ENCODE assay signal across 19 mouse cellular contexts in the genomic region with DNA sequence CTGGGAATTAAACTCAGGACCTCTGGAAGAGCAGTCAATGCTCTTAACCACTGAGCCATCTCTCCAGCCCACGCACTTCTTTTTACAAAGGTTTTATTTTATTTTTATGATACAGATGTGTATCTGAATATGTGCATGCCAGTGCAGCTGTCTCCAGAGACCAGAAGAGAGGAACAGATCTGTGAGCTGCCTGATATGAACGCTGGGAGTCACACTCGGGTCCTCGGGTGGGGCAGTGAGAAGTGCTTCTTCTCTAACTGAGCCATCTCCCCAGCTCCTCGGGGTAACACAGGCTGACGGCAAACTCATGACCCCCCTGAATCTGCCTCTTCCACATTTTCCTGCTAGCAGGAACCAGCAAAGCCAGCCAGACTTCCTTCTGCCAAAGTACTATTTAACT. TPM values are rescaled to one million over a fixed set of nuclear protein-coding genes. Genes with fewer than 3 reads are reported as not detected.
"Had no signal": no experiment of that assay in that cellular context is flagged by ENCODE, and none has a peak within 500 bp of the region (broad histone marks: within the 10 kb centered on the region; RNA-seq: fewer than 3 reads in every experiment).

No protein-coding gene starts in this region.

- H3K9me3 ChIP-seq: midbrain, embryonic 10.5 days; midbrain, embryonic 12.5 days; midbrain, embryonic 15.5 days; neural tube, embryonic 12.5 days; stomach, embryonic 15.5 days had no signal

- ATAC-seq: midbrain, embryonic 15.5 days had no signal

- H3K36me3 ChIP-seq: midbrain, embryonic 10.5 days; midbrain, embryonic 12.5 days; midbrain, embryonic 15.5 days; neural tube, embryonic 12.5 days; stomach, embryonic 15.5 days had no signal

- H3K4me1 ChIP-seq: midbrain, embryonic 15.5 days; neural tube, embryonic 12.5 days; stomach, embryonic 15.5 days had no signal

- H3K9ac ChIP-seq: liver, embryonic 14.5 days; lung, embryonic 14.5 days; midbrain, embryonic 12.5 days; midbrain, embryonic 15.5 days; neural tube, embryonic 12.5 days; stomach, embryonic 15.5 days had no signal

- H3K4me3 ChIP-seq: midbrain, embryonic 10.5 days; midbrain, embryonic 12.5 days; midbrain, embryonic 15.5 days; neural tube, embryonic 12.5 days; stomach, embryonic 15.5 days had no signal

- DNase-seq: lung, adult 18-20 months; lung, embryonic 14.5 days; lung, postnatal 10 days; lung, postnatal 4 days; right cerebral cortex, postnatal 14 days; thymus, adult 2 months; thymus, postnatal 25 days; thymus, postnatal 4 days had no signal

- H3K4me2 ChIP-seq: lung, embryonic 14.5 days; midbrain, embryonic 12.5 days; midbrain, embryonic 15.5 days; neural tube, embryonic 12.5 days; stomach, embryonic 15.5 days had no signal

- H3K27ac ChIP-seq: liver, embryonic 14.5 days; midbrain, embryonic 10.5 days; midbrain, embryonic 12.5 days; midbrain, embryonic 15.5 days; neural tube, embryonic 12.5 days; stomach, embryonic 15.5 days; stomach, postnatal 0 days had no signal

- H3K27me3 ChIP-seq: midbrain, embryonic 12.5 days; midbrain, embryonic 15.5 days; neural tube, embryonic 12.5 days; stomach, embryonic 15.5 days had no signal

RNA-seq across cellular contexts. Expression of a gene that starts 12.9 kb away (rescaled TPM):
- total RNA-seq: monocyte, adult 5-6 weeks had no signal
- polyA plus RNA-seq: liver, embryonic 16.5 days; lung, embryonic 14.5 days; lung, embryonic 16.5 days; midbrain, embryonic 12.5 days; neural tube, embryonic 12.5 days; stomach, embryonic 15.5 days had no signal

RNA-seq across cellular contexts. Expression of a gene that starts 51.0 kb away (rescaled TPM):
- total RNA-seq: monocyte, adult 5-6 weeks; neutrophil, adult 5-6 weeks had no signal
- polyA plus RNA-seq: thymus, adult 2 months had no signal
